Mouse (Mus musculus) kidney, embryonic 14.5 days (tissue): ENCODE measurements around the gene Anxa8. TPM values are rescaled to one million over a fixed set of nuclear protein-coding genes. Genes with fewer than 3 reads are reported as not detected.

ENCODE experiments used
- ATAC-seq: fragments of 200-750 bp; cut with Nextera tagmentation; 2 replicates; pipeline ENCODE4 v1.8.0; 2017; ENCODE audit warnings: moderate number of reproducible peaks, mild to moderate bottlenecking, moderate TSS enrichment, moderate library complexity; ENCODE audit not compliant: low FRiP score, low TSS enrichment
- H3K27ac ChIP-seq: fragments of 300-500 bp; sonication (generic); 2 replicates; pipeline ENCODE4 v1.5.1; 2014; ENCODE audit warnings: low read depth, mild to moderate bottlenecking, low read length, moderate library complexity, mixed read lengths
- H3K27me3 ChIP-seq: fragments of 300-500 bp; sonication (generic); 2 replicates; pipeline ENCODE4 v1.6.1; 2014; ENCODE audit warnings: mild to moderate bottlenecking, low read length; ENCODE audit not compliant: control insufficient read depth, insufficient read depth
- H3K36me3 ChIP-seq: fragments of 300-500 bp; sonication (generic); 2 replicates; pipeline ENCODE4 v1.6.1; 2014; ENCODE audit warnings: low read length, mixed read lengths; ENCODE audit not compliant: control insufficient read depth, insufficient read depth
- H3K4me1 ChIP-seq: fragments of 300-500 bp; sonication (generic); 2 replicates; pipeline ENCODE4 v1.6.1; 2014; ENCODE audit warnings: low read length, mixed read lengths; ENCODE audit not compliant: control insufficient read depth, insufficient read depth
- H3K4me2 ChIP-seq: fragments of 300-500 bp; sonication (generic); replicated peaks from 2 replicates; pipeline ENCODE4 v1.6.1; 2014; ENCODE audit warnings: low read depth, mild to moderate bottlenecking, low read length
- H3K4me3 ChIP-seq: fragments of 300-500 bp; sonication (generic); 2 replicates; pipeline ENCODE4 v1.5.1; 2014; ENCODE audit warnings: mild to moderate bottlenecking, low read length
- H3K9ac ChIP-seq: fragments of 300-500 bp; sonication (generic); 2 replicates; pipeline ENCODE4 v1.6.1; 2014; ENCODE audit warnings: low read depth, mild to moderate bottlenecking, low read length, moderate library complexity
- H3K9me3 ChIP-seq: fragments of 300-500 bp; sonication (generic); 2 replicates; pipeline ENCODE4 v1.6.1; 2016; ENCODE audit warnings: low read length; ENCODE audit not compliant: control insufficient read depth
- WGBS: fragments of 180-500 bp; shearing (Covaris S2); extraction: QIAGEN DNeasy Blood & Tissue Kit; methylation state at CpG from one replicate; pipeline ENCODE4 v1.1.7; 2014; 5-methylcytosine and 5-hydroxymethylcytosine counted together
- polyA plus RNA-seq: library from polyadenylated mRNA; unstranded; fragments of >200 nt; fragmentation: Nextera tagmentation; extraction: Ambion mirVana; gene quantifications from 2 replicates; pipeline ENCODE4 v1.2.1, GENCODE M21; 2014

The Anxa8 gene
- polyA plus RNA-seq, 1 experiment from 2014 or later = 0.61 TPM

DNA sequence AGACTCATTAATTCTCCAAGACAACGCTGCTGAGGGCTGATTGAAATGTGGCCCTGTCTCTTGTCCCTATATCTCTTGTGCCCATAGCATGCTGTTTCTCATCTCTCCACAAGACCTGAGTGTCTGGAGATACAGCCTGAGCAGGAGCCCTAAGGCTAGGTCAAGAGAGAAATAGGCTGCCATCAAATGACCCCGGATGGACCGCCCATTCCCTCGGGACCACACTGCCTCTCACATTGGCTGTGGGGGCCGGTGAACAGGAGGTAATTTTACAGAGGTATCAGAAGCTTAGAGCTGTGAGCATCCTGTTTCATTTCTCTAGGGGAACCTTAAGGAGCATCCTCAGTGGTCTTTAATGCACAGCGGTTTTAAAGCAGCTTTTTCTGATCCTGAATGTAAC, 45.4 kb downstream of the Anxa8 start:
- no peak overlapping the region for H3K9ac ChIP-seq
- no peaks in the 10 kb centered on the region for H3K36me3 ChIP-seq
- H3K4me1 ChIP-seq = no peaks in the 10 kb centered on the region
- WGBS = 50% methylated on average over 6 of the region's 6 CpGs
- ATAC-seq = no peak
- H3K4me2 ChIP-seq = no peak overlapping the region
- H3K27ac ChIP-seq = no peak overlapping the region
- no peaks in the 10 kb centered on the region for H3K27me3 ChIP-seq
- H3K4me3 ChIP-seq = no peak overlapping the region
- no peaks in the 10 kb centered on the region for H3K9me3 ChIP-seq

DNA sequence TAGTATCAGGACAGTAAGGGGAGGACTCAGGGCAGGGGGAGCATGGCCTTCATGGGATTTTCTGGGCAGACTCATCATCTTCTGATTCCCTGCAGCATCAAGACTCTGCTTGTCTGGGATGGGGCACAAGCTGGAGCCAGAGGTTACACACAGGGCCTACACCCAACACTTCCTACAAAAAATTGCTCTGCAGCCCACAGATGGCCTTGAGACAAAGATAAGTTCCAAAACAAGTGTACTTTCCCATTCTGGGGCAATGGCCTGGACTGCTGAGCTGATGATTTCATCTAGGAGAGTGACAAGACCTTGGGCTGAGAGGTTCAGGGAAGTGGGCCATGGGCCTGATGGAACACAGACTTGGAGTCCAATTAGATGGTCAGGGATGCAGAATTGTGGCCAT, 49.6 kb downstream of the Anxa8 start:
- no peak for ATAC-seq
- no peaks in the 10 kb centered on the region for H3K4me1 ChIP-seq
- no peaks in the 10 kb centered on the region for H3K27me3 ChIP-seq
- no peak overlapping the region for H3K4me2 ChIP-seq
- H3K36me3 ChIP-seq = no peaks in the 10 kb centered on the region
- no peak overlapping the region for H3K9ac ChIP-seq
- H3K4me3 ChIP-seq = no peak overlapping the region
- no peak overlapping the region for H3K27ac ChIP-seq
- 0 out of 2 replicates have a peak, but pooled peaks cover 2% of the 10 kb centered on the region for H3K9me3 ChIP-seq

DNA sequence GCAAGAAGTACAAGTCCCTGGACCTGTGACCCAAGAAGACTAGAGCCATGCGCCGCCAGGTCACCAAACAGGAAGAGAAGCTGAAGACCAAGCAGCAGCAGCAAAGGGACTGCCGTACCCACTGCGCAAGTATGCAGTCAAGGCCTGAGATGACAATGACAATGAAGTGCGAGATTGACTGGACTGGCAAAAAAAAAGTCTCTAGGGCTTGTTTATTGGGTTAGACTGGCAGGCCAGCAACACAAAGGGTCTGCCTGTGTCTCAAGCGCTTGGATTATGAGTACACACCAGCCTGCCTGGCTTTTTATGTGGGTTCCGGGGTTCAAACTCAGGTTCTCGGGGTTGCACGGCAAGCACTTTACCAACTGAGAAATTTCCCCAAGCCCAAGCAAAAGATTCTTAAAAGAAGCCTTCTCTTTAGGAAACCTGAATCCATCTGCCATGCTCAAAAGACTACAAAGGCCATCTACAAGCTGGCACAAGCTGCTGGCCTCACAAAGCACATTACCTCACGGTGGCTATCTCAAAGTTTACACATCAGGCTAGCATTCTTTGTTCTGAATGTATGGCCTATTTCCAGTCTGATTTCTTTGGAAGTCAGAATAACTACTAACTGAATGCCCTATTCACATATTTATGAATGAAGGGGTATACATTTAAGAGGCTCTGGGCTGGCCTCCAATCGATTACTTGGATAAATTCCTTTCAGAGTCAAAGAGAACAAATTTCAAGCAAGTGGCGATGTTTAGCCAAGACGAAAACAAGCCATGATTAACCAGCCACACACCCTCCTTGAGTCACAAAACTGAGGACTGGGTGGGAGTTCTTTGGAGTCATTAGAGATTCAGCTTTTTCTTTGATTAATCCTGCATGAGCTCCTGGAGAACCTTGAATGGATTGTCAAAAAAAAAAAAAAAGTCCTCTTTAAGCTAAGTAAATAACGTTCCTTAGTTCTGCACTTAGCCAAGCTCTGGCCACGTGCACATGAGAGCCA, 54.2 kb downstream of the Anxa8 start:
- ATAC-seq = no peak
- H3K27me3 ChIP-seq = no peaks in the 10 kb centered on the region
- no peaks in the 10 kb centered on the region for H3K36me3 ChIP-seq
- H3K4me3 ChIP-seq = no peak overlapping the region
- H3K27ac ChIP-seq = no peak overlapping the region
- WGBS = 93% methylated on average over 15 of the region's 15 CpGs
- H3K4me2 ChIP-seq = no peak overlapping the region
- H3K9ac ChIP-seq = no peak overlapping the region
- H3K9me3 ChIP-seq = 0 out of 2 replicates have a peak, but pooled peaks cover 2% of the 10 kb centered on the region
- H3K4me1 ChIP-seq = no peaks in the 10 kb centered on the region

DNA sequence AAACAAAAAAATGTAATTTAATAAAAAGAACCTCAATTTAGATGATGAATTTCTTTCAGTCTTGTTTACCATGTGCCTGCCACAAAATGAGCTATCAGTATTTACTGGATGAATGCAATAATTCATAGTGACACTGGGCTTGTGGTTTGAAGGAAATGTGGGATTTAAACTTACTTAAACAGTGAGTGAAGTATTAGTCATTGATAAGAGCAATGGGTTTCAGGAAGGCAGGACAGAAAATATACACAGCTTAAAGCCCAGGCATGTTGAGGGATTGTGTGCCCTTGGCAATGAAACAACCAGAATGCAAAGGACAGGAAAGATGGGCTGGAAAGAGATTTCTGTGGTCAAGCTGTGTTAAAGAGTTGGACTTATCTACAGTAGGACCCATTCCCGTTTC, 56.5 kb downstream of the Anxa8 start:
- 88% methylated on average over 1 of the region's 1 CpGs for WGBS
- no peaks in the 10 kb centered on the region for H3K36me3 ChIP-seq
- ATAC-seq = no peak

DNA sequence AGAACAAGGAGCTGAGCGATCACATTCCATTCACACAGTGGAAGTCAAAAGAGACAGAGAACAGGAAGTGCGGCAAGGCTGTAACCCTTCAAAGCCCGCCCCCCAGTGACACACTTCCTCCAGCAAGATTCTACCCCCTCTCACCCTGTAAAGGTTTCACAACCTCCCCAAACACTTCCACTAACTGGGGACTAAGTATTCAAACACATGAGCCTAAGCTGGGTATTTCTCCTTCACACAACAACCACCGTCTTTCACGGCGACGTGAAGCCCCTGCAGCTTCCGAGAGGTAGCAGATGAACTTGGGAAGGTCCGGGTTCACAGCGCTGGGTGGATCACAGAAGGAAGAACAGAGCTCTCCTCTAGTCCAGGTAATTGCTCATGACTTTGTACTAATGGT, 57.1 kb downstream of the Anxa8 start:
- Histone ChIP-seq H3K9ac (no peak overlapping the region), H3K4me1 (no peaks in the 10 kb centered on the region), H3K27ac (no peak overlapping the region), H3K4me3 (no peak overlapping the region), H3K4me2 (no peak overlapping the region), H3K27me3 (no peaks in the 10 kb centered on the region), H3K9me3 (0 out of 2 replicates have a peak, but pooled peaks cover 2% of the 10 kb centered on the region), H3K36me3 (no peaks in the 10 kb centered on the region)
- no peak for ATAC-seq
- WGBS = 93% methylated on average over 10 of the region's 10 CpGs

More for the DNA sequence above, 56.5 kb downstream of the Anxa8 start:
- Histone ChIP-seq H3K9me3 (0 out of 2 replicates have a peak, but pooled peaks cover 2% of the 10 kb centered on the region), H3K27me3 (no peaks in the 10 kb centered on the region), H3K4me2 (no peak overlapping the region), H3K9ac (no peak overlapping the region), H3K4me1 (no peaks in the 10 kb centered on the region), H3K27ac (no peak overlapping the region), H3K4me3 (no peak overlapping the region)

Other genes starting within 250 kb of the Anxa8 start
- 0.79 and 0.88 TPM in 2 replicates for gene Gdf10, start 162.4 kb upstream of the Anxa8 start, polyA plus RNA-seq
- not detected in 2 replicates for gene Gdf2, start 144.9 kb upstream of the Anxa8 start, polyA plus RNA-seq
- gene Rbp3, start 132.0 kb upstream of the Anxa8 start, polyA plus RNA-seq = not detected in 2 replicates
- not detected in 2 replicates for gene Zfp488, start 107.2 kb upstream of the Anxa8 start, polyA plus RNA-seq
- not detected in 2 replicates for gene Gm30083, start 70.8 kb upstream of the Anxa8 start, polyA plus RNA-seq
- gene Gm5460, start 69.2 kb upstream of the Anxa8 start, polyA plus RNA-seq = not detected in 2 replicates
- gene Antxrl, start 33.3 kb upstream of the Anxa8 start, polyA plus RNA-seq = not detected in 2 replicates
- gene A630023A22Rik, start 16.8 kb downstream of the Anxa8 start, polyA plus RNA-seq = not detected in 2 replicates
- 0.06 and 0.11 TPM in 2 replicates for gene Npy4r, start 66.5 kb downstream of the Anxa8 start, polyA plus RNA-seq
- gene Gprin2, start 115.7 kb downstream of the Anxa8 start, polyA plus RNA-seq = 0.24 and 0.42 TPM in 2 replicates
- gene Syt15, start 133.6 kb downstream of the Anxa8 start, polyA plus RNA-seq = 0.46 and 0.49 TPM in 2 replicates
- 9.3 and 10.1 TPM in 2 replicates for gene Shld2, start 224.5 kb downstream of the Anxa8 start, polyA plus RNA-seq
- gene Glud1, start 224.7 kb downstream of the Anxa8 start, polyA plus RNA-seq = 77.3 and 112 TPM in 2 replicates